Mouse (Mus musculus) kidney, adult 18-20 months (tissue): ENCODE measurements around the gene Magi1.

Experiments used
- DNase-seq: peaks from one replicate; pipeline ENCODE4 v3.0.0; 2021

Gene Magi1

DNA sequence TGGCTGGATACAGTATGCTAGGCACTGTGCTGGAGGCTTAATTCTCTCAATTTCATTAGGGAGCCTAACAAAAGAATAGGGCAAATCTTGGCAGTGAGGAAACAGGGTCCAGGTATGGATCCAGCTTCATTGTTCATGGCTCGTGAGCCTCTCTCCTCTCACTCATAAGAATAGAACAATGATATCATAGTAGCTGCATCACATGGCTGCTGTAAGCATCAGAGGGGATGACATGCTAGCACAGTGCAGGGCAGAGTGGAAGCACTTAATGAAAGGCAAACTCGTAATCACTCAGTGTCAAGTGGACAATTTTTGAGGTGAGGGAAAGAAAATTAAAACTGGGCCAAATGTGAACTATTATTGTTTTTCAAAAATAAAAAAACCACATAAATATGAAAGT lies 337.1 kb downstream of the Magi1 start:
- DNase-seq: no peak

DNA sequence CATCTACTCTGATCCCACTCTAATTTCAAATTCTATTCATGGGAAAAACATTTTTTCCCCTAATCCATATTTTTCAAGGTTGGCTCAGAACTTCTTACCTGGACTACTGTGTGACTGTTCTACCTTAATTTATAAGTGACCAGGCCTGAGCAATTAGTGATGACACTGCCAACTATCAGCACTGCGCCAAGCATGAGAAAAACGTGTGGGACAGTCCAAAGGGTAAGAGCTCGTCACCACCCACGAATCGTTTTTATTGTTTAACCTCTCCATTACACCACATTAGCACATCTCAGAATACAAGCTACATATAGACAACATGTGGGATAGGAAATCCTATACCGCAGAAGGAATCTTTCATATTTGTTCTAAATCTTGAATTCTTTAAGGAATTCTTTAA lies 347.4 kb downstream of the Magi1 start:
- DNase-seq: no peak

DNA sequence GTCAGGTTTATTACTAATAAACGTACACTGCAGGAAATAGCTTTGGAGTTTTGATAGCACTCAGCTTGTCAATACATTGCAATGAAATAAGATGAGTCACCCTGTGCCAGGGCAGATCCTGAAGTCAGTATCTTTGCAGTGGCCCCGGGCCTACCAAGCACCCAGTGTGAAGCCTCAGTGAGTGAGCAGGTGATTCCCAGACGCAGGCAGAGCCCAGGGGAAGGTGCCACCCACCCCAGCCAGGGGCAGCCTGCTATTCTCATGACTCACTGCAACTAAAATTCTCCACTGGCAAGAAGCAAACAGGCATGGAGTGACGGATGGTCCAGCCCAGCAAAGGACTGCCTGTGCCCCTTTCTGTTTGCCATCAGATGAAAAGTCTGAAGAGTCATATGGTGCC lies 347.9 kb downstream of the Magi1 start:
- no peak for DNase-seq

DNA sequence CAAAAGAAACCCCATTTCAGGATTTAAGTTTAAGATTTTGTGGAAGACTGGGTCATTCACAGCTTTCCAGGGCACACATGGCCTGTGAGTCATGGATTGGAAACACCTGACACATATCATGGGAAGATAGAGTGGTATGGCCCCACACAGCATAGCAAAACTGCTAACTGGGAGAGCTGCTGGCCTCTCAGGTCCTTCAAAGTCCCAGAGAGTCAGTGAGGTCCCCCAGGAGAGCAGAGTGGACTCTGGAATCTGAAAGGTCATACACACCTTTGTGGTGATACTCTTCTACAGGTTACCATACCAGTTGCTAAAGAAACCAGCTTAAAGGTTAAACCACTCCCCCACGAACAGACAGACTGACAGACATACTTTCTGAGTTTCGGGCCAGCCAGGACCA lies 349.0 kb downstream of the Magi1 start:
- DNase-seq: no peak

DNA sequence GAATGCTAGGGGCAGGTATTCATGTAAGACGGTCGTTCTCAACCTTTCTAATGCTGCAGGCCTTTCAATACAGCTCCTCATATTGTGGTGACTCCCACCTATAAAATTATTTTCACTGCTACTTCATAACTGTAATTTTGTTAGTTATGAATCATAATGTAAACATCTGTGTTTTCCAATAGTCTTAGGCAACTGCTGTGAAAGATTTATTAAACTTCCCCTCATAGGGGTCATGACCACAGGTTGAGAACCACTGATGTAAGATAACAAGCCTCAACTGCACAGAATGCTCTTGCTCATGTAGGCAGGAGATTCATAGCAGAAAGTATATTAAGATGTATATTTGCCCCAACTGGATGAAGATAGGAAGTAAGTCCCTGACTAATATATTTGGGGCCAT lies 359.1 kb downstream of the Magi1 start:
- no peak for DNase-seq

DNA sequence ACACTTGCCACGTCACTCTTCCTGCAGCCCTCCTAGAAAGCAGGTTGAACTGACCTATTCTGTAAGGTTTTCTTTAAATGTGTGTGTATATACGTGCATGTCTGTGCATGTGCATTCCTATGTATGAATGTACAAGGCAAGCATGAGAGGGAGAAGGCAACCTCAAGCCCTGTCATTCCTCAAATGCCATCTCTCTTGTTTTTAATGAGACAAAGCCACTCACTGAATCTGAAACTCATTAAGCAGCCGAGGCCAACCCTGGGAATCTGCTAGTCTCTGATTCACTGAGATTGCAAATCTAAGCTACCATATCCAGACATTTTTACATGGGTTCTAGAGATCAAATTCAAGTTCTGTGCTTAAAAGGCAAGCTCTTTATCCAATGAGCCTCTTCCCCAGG lies 359.7 kb downstream of the Magi1 start:
- no peak for DNase-seq

DNA sequence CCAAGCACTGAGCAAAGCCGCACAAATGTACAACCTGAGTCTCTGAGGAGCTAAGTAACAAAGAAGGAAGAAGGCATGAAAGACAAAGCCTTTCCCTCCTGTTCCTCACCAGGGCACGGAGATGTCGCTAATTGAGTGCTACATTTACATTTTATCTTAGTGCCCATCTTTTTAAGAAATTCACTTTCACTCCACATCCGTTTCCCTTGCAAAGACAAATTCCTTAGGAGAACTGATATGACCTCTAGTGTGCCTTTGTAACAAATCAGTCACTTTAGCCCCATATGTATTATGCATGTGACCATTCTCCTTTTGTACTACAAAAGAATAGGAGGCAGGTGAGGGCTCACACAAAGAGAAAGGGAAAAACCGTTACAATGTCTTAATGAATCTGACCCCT lies 360.4 kb downstream of the Magi1 start:
- DNase-seq: no peak

DNA sequence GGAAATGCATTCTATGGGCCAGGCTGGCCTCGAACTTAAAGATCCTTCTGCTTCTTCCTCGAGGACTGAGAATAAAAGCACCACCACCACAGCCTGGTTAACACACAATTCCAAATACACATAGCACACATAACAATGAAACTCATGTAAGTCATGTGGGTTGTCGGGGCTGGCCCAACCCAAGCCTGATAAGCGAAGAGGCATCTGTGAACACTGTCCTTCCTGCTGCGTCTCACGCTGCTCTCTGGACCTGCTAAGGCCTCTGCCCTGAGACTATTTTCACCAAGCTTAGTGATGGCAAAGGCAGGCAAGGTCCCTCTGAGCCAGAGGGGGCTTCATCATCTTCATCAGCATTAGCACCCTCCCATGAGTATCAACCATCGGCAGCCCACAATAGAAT lies 360.8 kb downstream of the Magi1 start:
- DNase-seq: no peak

DNA sequence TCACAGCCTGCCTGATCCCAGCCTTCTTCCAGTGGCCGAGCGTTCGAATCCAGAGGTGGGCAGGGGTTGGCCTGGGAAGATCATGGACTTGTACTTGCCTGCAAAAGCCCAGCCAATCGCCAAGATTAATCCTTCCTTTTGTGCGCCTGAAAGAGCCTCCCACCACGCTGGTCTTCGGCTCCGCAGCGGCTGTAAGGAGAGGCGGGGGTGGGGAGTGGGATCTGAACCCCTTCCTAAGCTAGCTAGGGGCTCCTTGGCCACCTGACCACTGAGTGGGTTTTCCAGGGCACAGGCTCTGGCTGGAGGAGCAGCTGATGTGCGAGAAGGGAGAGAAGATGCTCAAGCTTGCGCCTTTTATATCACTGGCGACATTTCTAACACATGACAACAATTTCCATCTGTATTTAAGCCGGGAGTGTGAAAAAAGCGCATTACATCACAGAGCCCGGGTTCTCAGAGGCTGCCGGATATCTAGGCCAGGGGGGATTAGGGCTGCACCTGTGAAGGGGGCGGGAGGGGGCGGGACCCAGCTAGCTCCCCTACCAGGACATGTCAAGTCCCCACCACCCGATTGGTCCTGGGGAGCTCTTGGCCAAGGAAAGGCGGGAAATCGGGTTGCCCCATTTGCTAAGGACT lies 370.4 kb downstream of the Magi1 start:
- no peak for DNase-seq

DNA sequence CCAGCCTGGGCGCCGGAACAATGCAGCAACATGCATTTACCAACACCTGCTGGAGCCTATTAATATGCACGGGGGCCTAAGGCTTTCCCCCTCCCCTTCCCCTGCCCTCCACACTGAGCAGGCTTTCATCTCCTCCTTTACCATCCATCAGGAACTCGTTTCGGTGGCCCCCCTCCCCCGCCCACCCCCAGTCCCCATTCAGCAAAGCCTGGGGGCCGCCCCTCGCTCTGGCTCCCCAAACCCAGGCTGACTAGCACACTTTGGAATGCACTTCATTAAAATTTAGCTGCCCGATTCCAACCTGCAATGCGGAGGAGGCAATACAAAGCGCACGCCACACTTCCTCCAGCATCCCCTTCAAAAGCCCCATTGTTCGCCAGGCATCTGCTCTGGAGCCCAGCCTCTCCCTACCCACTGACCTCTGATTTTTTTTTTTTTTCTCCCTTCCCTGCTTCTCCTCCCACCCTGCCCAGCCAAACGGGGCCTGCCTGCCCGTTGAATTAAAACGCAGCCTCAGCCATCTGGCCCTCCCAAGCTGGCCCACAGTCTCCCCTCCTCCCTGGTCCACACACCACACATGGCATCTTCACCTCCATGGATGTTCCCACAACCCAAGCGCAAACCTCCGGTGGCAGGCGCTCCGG lies 371.0 kb downstream of the Magi1 start:
- DNase-seq: no peak

DNA sequence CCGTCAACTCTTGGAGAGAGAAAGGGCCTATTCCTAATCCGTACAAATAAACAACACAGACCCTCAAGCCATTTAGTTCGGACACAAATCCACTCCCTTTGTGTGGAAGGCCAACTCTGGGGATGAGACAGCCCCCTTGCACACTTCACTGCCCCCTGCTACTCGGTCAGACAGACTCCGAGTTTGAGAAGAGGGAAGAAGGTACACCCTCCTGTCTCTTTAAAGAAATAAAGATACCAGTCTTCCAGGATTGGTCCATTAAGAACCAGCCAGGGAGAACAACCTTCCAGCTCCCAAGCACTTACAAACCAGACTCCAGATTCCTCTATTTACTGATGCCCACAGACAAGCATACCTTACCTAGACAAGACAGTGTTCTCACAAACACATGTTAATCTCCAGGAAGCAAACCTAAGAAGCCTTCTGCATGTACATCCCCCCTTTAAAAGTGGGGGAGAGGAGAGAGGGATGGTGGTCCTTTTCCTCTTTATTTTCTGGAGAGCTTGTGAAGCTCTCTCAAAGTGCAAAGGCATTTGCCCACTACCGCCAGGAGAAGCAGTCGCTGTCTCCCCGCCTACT lies 371.6 kb downstream of the Magi1 start:
- DNase-seq: no peak

DNA sequence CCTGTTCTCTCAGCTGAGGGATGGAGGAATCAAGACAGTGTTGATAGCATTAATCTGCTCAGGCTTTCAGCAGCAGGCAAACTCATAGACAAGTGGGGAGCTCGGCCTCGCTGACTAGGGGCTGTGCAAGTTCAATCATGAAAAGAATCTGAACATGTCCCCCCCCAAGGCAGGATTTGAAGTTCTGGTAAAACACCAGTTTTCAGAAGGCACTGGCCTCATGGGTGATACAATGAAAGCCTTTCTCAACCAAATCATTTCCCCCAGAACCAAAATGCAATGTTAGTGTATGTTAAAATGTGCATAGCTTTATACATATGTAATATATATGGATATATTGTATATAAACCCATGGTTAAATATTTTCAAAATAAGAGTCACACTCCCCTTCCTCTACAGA lies 372.3 kb downstream of the Magi1 start:
- DNase-seq: no peak

DNA sequence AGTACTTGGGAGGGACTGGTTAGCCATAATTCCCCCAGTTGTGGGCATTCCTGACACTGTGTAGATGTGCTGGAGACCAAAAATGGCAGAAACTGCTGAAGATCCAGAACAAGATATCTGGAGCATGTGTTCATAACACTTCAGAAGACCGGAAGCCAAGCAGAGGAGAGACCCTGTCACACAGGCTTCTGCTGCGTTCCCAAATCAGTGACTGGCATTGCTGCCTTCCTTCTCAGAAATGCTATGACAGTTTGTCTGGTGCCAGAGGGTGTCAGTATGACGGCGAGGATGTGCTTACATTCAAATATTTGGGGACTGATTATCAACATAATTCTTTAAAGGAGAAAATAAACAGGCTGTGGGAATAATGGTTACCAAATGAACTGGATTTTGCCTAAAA lies 373.7 kb downstream of the Magi1 start:
- no peak for DNase-seq

DNA sequence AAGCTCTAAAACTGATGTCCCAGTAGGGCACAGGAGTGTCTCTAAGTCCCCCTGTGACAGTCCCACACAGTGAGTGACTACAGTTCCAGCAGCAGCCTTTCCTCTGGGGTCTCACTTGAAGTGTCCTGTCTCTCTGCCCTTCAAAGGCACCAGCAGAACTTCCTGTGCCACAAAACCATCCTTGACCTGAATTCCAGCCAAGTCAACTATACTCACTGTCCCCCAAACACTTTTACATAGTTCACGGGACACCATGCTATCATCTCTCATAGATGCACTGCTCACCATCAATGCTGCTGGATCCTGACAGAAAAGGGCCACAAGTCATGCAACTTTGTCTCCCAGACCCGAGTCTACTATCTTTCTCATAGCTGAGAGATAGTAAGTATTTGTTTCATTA lies 378.7 kb downstream of the Magi1 start:
- no peak for DNase-seq

DNA sequence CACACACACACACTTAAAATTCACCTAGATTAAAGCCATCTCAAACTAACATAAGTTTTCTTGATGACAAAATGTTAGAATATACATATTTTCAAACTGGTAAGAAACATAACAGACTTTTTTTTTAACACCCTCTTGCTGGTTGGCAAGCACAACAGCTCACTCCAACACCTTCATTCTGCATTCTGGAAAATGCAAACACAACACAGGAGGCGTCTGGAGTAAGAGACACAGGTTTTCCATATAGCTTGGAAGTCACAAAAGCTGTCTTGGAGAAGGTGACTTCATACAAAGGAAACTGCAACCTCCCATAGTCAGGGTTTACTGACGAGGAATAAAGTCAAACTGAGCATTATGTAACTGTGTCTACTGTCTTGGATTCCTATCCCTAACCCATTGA lies 381.5 kb downstream of the Magi1 start:
- no peak for DNase-seq

DNA sequence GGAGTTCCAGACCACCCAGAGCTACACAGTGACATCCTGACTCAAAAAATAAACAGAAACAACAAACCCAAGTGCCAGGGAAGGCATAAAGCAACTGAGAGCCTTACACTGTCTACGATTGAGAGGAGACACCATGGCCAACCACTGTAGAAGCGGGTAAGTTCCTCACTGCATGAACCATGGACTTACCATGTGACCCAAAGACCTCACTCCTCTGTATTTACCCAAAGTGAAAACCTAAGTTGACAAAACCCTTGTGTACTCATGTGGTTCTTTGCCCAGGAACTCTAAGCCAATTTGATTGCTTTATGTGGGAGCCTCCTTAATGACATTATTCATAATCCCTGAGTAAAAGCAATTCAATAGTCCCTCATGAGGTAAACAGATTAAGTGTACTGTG lies 382.3 kb downstream of the Magi1 start:
- DNase-seq: no peak

DNA sequence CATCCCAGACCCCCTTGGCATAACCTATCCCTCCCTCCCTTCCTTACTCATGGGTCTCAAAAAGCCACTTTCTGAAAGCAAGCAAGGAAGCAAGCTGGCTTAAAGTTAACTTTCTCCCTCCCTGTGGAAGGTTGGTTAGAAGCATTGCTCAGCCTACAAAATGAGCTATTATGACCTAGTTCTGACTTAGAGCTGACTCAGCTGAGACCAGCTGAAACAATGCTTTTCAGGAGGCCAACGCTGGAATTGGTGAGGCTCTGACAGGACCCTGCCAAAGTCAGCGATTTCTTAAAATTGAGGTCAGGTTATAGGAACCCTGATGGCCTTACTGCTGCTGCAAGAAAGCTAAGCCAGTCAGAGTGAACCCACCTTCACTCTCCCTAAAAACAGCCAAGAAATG lies 386.2 kb downstream of the Magi1 start:
- DNase-seq: no peak

DNA sequence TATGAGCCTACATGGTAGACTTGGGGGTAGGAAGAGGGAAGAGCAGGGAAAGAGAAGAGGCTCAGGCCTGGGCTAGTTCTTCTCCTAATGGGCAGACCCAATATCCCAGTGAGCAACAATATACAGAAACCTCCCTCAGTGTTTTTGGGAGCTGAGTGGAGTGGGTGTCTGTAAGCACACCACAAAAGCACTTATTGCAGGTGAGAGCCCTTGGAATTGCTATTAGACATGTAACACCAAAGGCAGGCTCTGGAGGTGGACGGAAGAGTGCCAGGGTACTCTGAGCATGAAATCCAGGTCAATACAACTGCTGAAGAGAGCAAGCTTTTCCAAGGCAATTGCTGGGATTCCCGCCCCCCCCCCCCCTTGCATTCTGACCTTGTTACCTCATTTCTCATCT lies 388.0 kb downstream of the Magi1 start:
- DNase-seq: no peak

DNA sequence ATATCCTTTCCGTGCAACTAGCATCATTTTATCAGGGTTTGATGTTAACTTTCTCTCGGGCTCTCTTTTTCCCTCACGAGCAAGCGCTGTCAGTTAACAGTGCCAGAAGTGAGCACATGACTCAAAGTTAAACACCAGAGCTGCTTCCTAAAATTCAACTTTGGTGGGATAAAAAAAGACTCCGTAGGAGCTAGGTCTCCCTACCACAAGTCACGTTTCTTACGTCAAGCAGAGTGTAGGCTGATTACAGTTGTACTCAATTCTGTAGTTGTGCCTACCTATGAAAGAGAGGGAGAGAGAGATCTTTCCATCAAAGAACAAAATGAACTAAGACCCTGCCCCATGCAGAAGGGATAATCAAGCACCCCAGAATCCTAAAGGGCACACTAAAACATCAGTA lies 389.8 kb downstream of the Magi1 start:
- no peak for DNase-seq

DNA sequence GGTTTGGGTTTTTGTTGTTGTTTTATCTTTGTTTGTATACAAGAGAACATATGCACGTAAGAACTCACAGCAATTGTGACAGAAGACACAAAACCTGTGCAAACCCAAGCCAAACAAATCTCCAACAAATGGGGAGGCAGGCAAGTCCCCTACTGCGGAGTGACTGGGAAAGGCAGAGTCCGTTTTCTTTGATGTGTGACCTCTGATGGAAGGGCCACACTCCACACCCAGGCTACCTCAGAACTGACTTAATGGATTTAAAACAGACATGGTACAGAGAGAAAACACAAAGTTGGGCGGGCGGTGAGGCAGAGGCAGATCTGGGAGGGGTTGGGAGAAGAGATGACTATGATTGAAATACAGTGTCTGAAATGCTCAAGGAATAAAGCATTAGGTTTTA lies 390.8 kb downstream of the Magi1 start:
- DNase-seq: no peak

DNA sequence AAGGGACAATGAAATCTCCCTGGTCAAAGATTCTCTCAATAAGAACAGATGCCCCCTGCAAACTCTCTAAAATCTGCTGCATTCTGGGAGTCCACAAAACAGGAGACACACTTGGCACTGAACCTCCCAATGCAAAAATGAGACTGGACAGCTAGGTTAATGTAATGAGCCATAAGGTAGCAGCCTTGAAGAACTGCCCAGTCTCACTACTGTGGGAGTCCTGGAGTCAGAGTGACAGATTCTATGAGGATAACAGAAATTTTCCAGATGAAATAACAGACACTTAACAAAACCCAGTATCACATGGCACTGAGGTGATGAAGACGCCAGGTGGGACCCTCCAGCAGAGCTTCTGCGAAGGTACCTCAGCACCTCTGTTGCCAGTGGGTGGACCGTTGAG lies 393.7 kb downstream of the Magi1 start:
- no peak for DNase-seq

DNA sequence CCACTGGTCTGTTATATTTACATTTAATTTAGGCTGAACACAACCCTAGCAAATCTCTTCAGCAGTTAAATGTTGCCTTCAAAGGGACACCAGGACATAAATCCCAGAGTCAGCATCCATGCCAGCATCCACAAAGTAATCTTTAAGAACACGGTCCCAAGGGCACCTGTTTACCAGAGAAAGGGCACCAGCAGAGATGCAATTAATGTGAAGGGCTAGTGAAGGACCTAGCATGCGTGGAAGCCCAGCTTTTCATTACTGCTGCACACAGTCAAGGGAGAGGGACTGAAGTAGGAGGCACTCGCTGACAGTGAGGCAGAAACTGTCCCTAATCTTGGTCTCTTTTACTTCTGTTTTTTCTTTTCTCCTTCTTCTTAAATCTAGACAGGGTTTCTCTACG lies 406.4 kb downstream of the Magi1 start:
- no peak for DNase-seq

DNA sequence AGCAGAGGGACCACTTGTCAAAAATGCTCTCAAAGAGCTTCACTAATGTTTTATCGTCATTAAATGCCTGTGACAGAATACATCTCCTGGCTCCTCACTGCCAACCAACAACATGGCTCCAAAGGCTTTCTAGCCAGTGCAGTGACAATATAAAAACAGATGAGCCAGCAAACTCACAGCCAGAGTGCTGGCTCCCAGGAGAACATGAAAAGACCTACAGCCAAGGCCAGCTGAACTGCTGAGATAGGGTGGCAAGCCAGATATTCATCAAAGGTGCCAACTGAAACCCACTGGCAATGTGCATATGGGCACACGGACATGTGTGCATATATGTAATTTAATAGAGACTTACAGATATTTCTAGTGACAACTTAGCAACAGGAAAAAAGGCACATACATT lies 408.8 kb downstream of the Magi1 start:
- no peak for DNase-seq

DNA sequence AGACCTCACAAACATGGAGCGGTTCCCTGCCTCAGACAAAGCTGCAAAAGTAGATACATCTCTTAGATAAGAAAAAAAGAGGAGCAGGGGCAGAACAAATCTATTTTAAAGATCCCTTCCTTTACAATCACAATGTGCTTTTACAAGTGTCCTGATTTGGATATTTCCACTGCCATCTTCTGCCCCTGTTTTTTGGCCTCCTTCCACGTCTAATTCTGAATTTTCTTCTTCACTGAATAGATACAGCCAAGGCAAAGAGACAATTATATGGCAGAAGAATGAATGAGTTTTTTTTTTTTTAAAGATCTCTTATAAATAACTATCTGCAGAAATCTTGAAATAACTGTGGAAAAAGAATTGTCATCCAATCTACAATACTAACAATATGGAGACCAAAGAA lies 409.3 kb downstream of the Magi1 start:
- no peak for DNase-seq

DNA sequence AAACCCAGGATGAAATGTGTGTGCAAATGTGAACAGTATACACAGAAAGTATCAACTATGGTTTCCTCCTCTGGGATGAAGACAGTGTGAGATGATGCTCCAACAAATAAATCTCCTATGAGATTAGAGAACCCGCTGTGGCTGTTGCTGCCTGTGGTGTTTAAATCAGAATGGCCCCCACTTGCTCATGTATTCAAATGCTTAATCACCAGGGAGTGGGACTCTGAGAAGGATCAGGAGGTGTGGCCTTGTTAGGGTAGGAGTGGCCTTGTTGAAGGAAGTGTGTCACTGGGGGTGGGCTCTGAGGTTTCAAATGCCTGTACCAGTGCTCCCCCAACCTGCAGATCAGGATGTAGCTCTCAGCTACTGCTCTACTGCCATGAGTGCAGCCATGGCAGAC lies 410.2 kb downstream of the Magi1 start:
- DNase-seq: no peak
